Mouse (Mus musculus) myocyte (in vitro differentiated cells): ENCODE measurements at regions not wholly inside any gene's neighbourhood (a gene's known extent, or its start where the extent isn't known, plus 50 kb on each side); places are given as distances from the start of the nearest gene placed in this dataset.

Experiments used
- H3K27me3 ChIP-seq: one replicate; pipeline ENCODE4 v1.6.1; 2011; ENCODE audit not compliant: control insufficient read depth, insufficient read depth, insufficient read length
- H3K36me3 ChIP-seq: one replicate; pipeline ENCODE4 v1.6.1; 2011; ENCODE audit not compliant: control insufficient read depth, insufficient read depth
- H3K4me2 ChIP-seq: one replicate; pipeline ENCODE4 v1.6.1; 2011; ENCODE audit warnings: low read depth, control low read depth
- H3K4me3 ChIP-seq: one replicate; pipeline ENCODE4 v1.5.1; 2011; ENCODE audit warnings: mild to moderate bottlenecking, control low read depth, moderate library complexity
- H3K79me2 ChIP-seq: one replicate; pipeline ENCODE4 v1.6.1; 2011; ENCODE audit not compliant: control insufficient read depth, insufficient read depth
- H3ac ChIP-seq: one replicate; pipeline ENCODE4 v1.6.1; 2011; ENCODE audit not compliant: control insufficient read depth, insufficient read length
- CEBPB ChIP-seq: IDR thresholded peaks from 2 replicates; pipeline ENCODE4 v1.6.1; 2011; ENCODE audit warnings: mild to moderate bottlenecking, moderate library complexity; ENCODE audit not compliant: poor library complexity, insufficient read depth, severe bottlenecking
- E2F4 ChIP-seq: IDR thresholded peaks from one replicate; pipeline ENCODE4 v1.6.1; 2011; ENCODE audit warnings: mild to moderate bottlenecking, control low read depth, moderate library complexity; ENCODE audit not compliant: insufficient read depth
- MAX ChIP-seq: IDR thresholded peaks from one replicate; pipeline ENCODE4 v1.6.1; 2011; ENCODE audit warnings: low read depth, mild to moderate bottlenecking, control low read depth
- MYOD1 ChIP-seq, 3 experiments: IDR thresholded peaks; one replicate each; pipeline ENCODE4 v1.6.1; 2011; ENCODE audit warnings: control low read depth in 2 of 3, low read depth in 2 of 3, mild to moderate bottlenecking in 2 of 3, moderate library complexity in 1 of 3; ENCODE audit not compliant: insufficient read length in 2 of 3, control insufficient read depth in 1 of 3
- MYOG ChIP-seq, 3 experiments: IDR thresholded peaks; one replicate each; pipeline ENCODE4 v1.6.1; 2011; ENCODE audit warnings: control low read depth in 2 of 3, low read depth in 2 of 3, mild to moderate bottlenecking in 2 of 3; ENCODE audit not compliant: insufficient read length in 2 of 3, control insufficient read depth in 1 of 3, insufficient read depth in 1 of 3
- POLR2A ChIP-seq: IDR thresholded peaks from one replicate; pipeline ENCODE4 v1.6.1; 2011; ENCODE audit warnings: low read depth, mild to moderate bottlenecking, control low read depth, moderate library complexity; ENCODE audit not compliant: insufficient read length
- POLR2AphosphoS2 ChIP-seq: IDR thresholded peaks from one replicate; pipeline ENCODE4 v1.6.1; 2011; ENCODE audit warnings: low read depth, control low read depth; ENCODE audit not compliant: insufficient read length
- REST ChIP-seq: IDR thresholded peaks from one replicate; pipeline ENCODE4 v1.6.1; 2011; ENCODE audit warnings: mild to moderate bottlenecking, control low read depth, moderate library complexity; ENCODE audit not compliant: insufficient read depth, insufficient read length
- SRF ChIP-seq: IDR thresholded peaks from one replicate; pipeline ENCODE4 v1.6.1; 2011; ENCODE audit warnings: low read depth; ENCODE audit not compliant: control insufficient read depth, insufficient read length
- TCF12 ChIP-seq: IDR thresholded peaks from one replicate; pipeline ENCODE4 v1.6.1; 2011; ENCODE audit warnings: mild to moderate bottlenecking, control low read depth; ENCODE audit not compliant: poor library complexity, insufficient read depth, severe bottlenecking
- TCF3 ChIP-seq: IDR thresholded peaks from one replicate; pipeline ENCODE4 v1.6.1; 2011; ENCODE audit warnings: low read depth, control low read depth; ENCODE audit not compliant: insufficient read length
- USF1 ChIP-seq: IDR thresholded peaks from one replicate; pipeline ENCODE4 v1.6.1; 2011; ENCODE audit warnings: low read depth, mild to moderate bottlenecking, control low read depth, moderate library complexity

DNA sequence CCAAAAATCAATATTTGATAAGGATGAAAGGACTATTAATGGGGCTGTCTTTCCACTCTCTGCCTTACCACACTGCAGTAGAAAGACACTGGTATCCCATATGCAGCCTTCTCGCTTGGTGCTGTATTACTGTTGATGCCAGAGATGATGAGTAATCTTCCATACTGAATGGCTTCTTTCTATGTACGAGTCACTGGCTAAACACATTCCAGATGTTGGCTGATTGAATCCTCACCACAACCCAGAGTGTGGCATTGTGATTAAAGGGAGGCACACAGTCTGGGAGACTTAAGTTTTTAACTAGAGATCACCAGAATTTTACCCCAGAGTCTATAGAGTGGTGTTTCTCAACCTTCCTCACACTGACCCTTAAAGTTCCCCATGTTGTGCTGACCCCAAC is 84.9 kb upstream of the Ank start:
- no peaks in the 10 kb centered on the region for H3K79me2 ChIP-seq
- H3K4me3 ChIP-seq = no peak overlapping the region
- no peak overlapping the region for H3ac ChIP-seq
- H3K4me2 ChIP-seq = peak overlapping the region; percentile 57
- TF ChIP-seq CEBPB = no peak
- no peak for TF ChIP-seq POLR2A
- TF ChIP-seq POLR2AphosphoS2 = no peak
- no peak for TF ChIP-seq MYOG (IDR thresholded peaks at IDR 0.05; ENCODE audit: control insufficient read depth in 1 of 3, insufficient read depth in 1 of 3, insufficient read length in 2 of 3, low read depth in 2 of 3)
- no peak for TF ChIP-seq TCF3
- no peak for TF ChIP-seq TCF12
- TF ChIP-seq USF1 = no peak
- H3K36me3 ChIP-seq = no peaks in the 10 kb centered on the region
- H3K27me3 ChIP-seq = no peaks in the 10 kb centered on the region

DNA sequence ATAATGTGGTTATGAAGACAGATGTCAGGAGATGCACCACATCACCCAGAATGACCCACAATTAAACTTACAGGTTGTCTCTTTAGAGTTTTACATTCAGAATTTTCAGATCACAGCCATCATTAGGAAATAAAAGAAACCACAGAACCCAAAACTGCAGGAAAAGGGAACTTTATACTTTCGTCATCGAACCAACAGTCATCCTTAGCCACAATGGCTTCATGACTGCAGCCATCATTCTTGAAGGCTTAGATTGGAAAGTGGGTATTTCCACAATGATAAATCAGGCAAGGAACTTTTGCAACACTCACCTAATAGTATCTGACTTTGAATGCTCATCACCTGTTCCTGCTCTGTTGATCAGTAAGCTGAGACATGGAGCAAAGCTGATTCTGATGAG is 75.9 kb upstream of the Ank start:
- Histone ChIP-seq H3K4me3 (no peak overlapping the region), H3ac (no peak overlapping the region), H3K27me3 (no peaks in the 10 kb centered on the region), H3K79me2 (no peaks in the 10 kb centered on the region), H3K36me3 (no peaks in the 10 kb centered on the region), H3K4me2 (no peak overlapping the region)
- no peak for TF ChIP-seq POLR2A

- no peaks in the 10 kb centered on the region for H3K79me2 ChIP-seq
- no peaks in the 10 kb centered on the region for H3K36me3 ChIP-seq
- no peak overlapping the region for H3ac ChIP-seq
- peak overlapping the region; percentile 100 for H3K4me2 ChIP-seq
- TF ChIP-seq POLR2A (peak; percentile 85), SRF (no peak), CEBPB (no peak), REST (no peak), MYOG (IDR thresholded peaks at IDR 0.05; ENCODE audit: control insufficient read depth in 1 of 3, insufficient read depth in 1 of 3, insufficient read length in 2 of 3, low read depth in 2 of 3) (peak; percentile 51 to 87 (median 60)), POLR2AphosphoS2 (peak; percentile 80), MYOD1 (IDR thresholded peaks at IDR 0.05; ENCODE audit: control insufficient read depth in 1 of 3, insufficient read length in 2 of 3, low read depth in 2 of 3) (peak in 2 of 3 experiments; percentile 80 to 94), TCF12 (peak; percentile 48), MAX (no peak), TCF3 (peak; percentile 63)
- H3K4me3 ChIP-seq = peak overlapping the region; percentile 34
- H3K27me3 ChIP-seq = no peaks in the 10 kb centered on the region
These were observed 60.7 kb upstream of the Ank start for GRCm38 (mm10) chr15:27405721-27406161.

GRCm38 (mm10) chr15:27409856-27410255 is 56.6 kb upstream of the Ank start:
- Histone ChIP-seq H3K79me2 (no peaks in the 10 kb centered on the region), H3K4me2 (no peak overlapping the region), H3ac (no peak overlapping the region), H3K36me3 (no peaks in the 10 kb centered on the region), H3K27me3 (no peaks in the 10 kb centered on the region), H3K4me3 (no peak overlapping the region)
- TF ChIP-seq REST (no peak), POLR2A (no peak), MAX (no peak), POLR2AphosphoS2 (no peak), CEBPB (no peak)

DNA sequence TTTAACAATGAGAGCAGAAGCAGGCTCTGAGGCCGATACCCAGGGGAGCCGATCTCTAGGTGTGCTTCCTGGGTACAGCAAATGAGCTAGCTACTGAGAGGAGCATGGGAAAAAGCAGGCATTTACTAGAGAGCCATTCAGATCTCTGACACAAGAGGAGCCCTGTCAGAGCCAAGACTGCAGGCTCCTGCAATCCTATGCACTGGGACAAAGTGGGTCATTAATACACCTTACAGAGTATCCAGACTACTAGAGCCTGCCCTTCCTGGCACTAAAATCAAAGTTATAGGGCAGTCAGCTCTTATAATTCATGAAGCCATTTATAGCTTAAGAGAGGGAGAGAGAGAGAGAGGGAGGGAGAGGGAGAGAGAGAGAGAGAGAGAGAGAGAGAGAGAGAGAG is 54.2 kb upstream of the Ank start:
- Histone ChIP-seq H3K4me2 (no peak overlapping the region), H3ac (no peak overlapping the region), H3K36me3 (no peaks in the 10 kb centered on the region), H3K4me3 (no peak overlapping the region), H3K79me2 (no peaks in the 10 kb centered on the region), H3K27me3 (no peaks in the 10 kb centered on the region)
- TF ChIP-seq TCF3 (no peak), CEBPB (no peak), TCF12 (no peak), USF1 (no peak), POLR2A (no peak), E2F4 (no peak), POLR2AphosphoS2 (no peak), MYOD1 (IDR thresholded peaks at IDR 0.05; ENCODE audit: control insufficient read depth in 1 of 3, insufficient read length in 2 of 3, low read depth in 2 of 3) (no peak), SRF (no peak), REST (no peak), MAX (no peak), MYOG (IDR thresholded peaks at IDR 0.05; ENCODE audit: control insufficient read depth in 1 of 3, insufficient read depth in 1 of 3, insufficient read length in 2 of 3, low read depth in 2 of 3) (no peak)
